Mouse (Mus musculus) kidney, adult 11 months (tissue): ENCODE measurements at regions not wholly inside any gene's neighbourhood (a gene's known extent, or its start where the extent isn't known, plus 50 kb on each side); places are given as distances from the start of the nearest gene placed in this dataset.

ENCODE experiments used
- DNase-seq: peaks from one replicate; pipeline ENCODE4 v3.0.0; 2022

DNA sequence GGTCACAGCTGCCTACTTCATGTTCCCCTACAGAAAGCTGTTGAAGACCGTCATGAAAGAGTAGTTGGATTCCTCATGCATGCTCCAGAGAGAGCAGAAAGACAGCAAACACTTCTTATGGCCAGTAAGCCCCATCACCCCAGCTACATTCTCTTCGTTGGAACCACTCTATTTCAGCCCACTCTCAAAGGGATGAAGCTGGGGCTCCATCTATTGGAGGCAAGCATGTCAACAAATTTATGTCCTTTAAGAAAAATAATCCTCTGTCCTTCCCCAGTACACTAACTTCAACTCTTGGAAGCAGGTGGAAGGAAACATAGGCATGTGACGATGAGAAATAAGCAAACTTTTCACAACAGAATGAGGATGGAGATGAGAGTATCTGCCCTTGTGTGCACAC lies 438.5 kb downstream of the Cdk5rap2 start:
- DNase-seq, result no peak

DNA sequence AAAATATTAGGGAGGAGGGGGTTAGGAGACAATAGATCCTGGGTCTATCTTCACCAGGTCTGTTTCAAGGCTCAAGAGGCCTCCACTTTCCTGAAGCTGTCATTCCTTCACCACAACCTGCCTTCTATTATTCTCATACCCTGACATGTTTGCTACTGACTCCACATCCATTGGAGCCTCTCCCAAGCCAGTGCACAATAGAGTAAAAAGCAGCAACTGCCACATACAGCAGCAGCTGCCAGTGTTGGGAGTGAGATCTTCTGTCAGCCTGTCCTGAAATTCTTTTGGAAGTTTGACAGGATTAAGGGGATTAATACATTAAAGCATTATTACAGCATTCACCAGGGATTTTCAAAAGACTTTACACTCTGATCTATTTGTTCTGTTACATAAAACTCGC lies 441.8 kb downstream of the Cdk5rap2 start:
- DNase-seq, result no peak
